Comparison of ENCODE assay signal across 8 mouse cellular contexts in genomic region chr3:86547251-86547791, GRCm38 (mm10). TPM values are rescaled to one million over a fixed set of nuclear protein-coding genes. Genes with fewer than 3 reads are reported as not detected.
DNase-seq lines count a peak whose midpoint lies in the region; ATAC-seq and TF ChIP-seq lines count a peak whose summit lies in the region.

No protein-coding gene starts in this region.

- H3K4me3 ChIP-seq in heart, embryonic 12.5 days = peak overlapping the region; percentile 55
- peak overlapping the region; percentile 74 for H3K4me3 ChIP-seq in G1E (ENCODE audit: low read depth, low read length)
- peak overlapping the region; percentile 55 for H3K4me3 ChIP-seq in embryonic facial prominence, embryonic 14.5 days (ENCODE audit: low read depth, low read length)
- H3K4me3 ChIP-seq in midbrain, embryonic 14.5 days (replicated peaks; ENCODE audit: low read depth, low read length) = peak overlapping the region; percentile 64

- H3K4me1 ChIP-seq in heart, embryonic 12.5 days (replicated peaks) = peaks cover 22% of the 10 kb centered on the region
- H3K4me1 ChIP-seq in G1E (ENCODE audit: insufficient read depth, low read depth, low read length) = peaks cover 27% of the 10 kb centered on the region
- H3K4me1 ChIP-seq in embryonic facial prominence, embryonic 14.5 days (ENCODE audit: control insufficient read depth, insufficient read depth, low read length) = peaks cover 7% of the 10 kb centered on the region; the same call in 1 of the 2 replicates
- peaks cover 14% of the 10 kb centered on the region for H3K4me1 ChIP-seq in midbrain, embryonic 14.5 days (ENCODE audit: control insufficient read depth, insufficient read depth, low read length)

- 0 out of 2 replicates have a peak, but pooled peaks have one; percentile 7 for ATAC-seq in heart, embryonic 12.5 days (ENCODE audit: insufficient number of reproducible peaks, low FRiP score)
- ATAC-seq in G1E (ENCODE audit: extremely low read depth, insufficient number of reproducible peaks, low FRiP score, poor library complexity, severe bottlenecking) = peak; percentile 22
- ATAC-seq in embryonic facial prominence, embryonic 14.5 days (ENCODE audit: low read depth) = no peak
- 0 out of 2 replicates have a peak, but pooled peaks have one; percentile 18 for ATAC-seq in midbrain, embryonic 14.5 days (ENCODE audit: low FRiP score, low TSS enrichment)

- H3K27ac ChIP-seq in heart, embryonic 12.5 days (ENCODE audit: poor library complexity, severe bottlenecking) = peak overlapping the region; percentile 64; the same call in 1 of the 2 replicates
- H3K27ac ChIP-seq in embryonic facial prominence, embryonic 14.5 days (replicated peaks; ENCODE audit: low read depth, low read length) = peak overlapping the region; percentile 99
- peak overlapping the region; percentile 96 for H3K27ac ChIP-seq in midbrain, embryonic 14.5 days (replicated peaks; ENCODE audit: low read depth, low read length)

- no peaks in the 10 kb centered on the region for H3K36me3 ChIP-seq in heart, embryonic 12.5 days
- peaks cover 18% of the 10 kb centered on the region for H3K36me3 ChIP-seq in G1E (replicated peaks)
- no peaks in the 10 kb centered on the region for H3K36me3 ChIP-seq in embryonic facial prominence, embryonic 14.5 days (ENCODE audit: control insufficient read depth, insufficient read depth, low read length)
- H3K36me3 ChIP-seq in midbrain, embryonic 14.5 days (ENCODE audit: control insufficient read depth, insufficient read depth, low read length) = no peaks in the 10 kb centered on the region

- peaks cover 7% of the 10 kb centered on the region for H3K27me3 ChIP-seq in heart, embryonic 12.5 days (replicated peaks)
- H3K27me3 ChIP-seq in G1E (ENCODE audit: insufficient read depth, low read length) = no peaks in the 10 kb centered on the region
- peaks cover 15% of the 10 kb centered on the region; the same call in 1 of the 2 replicates for H3K27me3 ChIP-seq in embryonic facial prominence, embryonic 14.5 days (replicated peaks; ENCODE audit: control insufficient read depth, insufficient read depth, low read length)
- 0 out of 2 replicates have a peak, but pooled peaks cover 5% of the 10 kb centered on the region for H3K27me3 ChIP-seq in midbrain, embryonic 14.5 days (ENCODE audit: control insufficient read depth, insufficient read depth, low read length)

- intact Hi-C loops in heart, postnatal 25 days (cut with DNase I) = no loop called here

- TF ChIP-seq CTCF in G1E (IDR thresholded peaks at IDR 0.05; ENCODE audit: low read depth, low read length) = no peak

- WGBS in heart, embryonic 12.5 days = under 1% methylated on average over 42 of the region's 42 CpGs
- 1% methylated on average over 41 of the region's 42 CpGs for WGBS in embryonic facial prominence, embryonic 14.5 days
- WGBS in midbrain, embryonic 14.5 days = under 1% methylated on average over 42 of the region's 42 CpGs

- DNase-seq in heart, postnatal 25 days (ENCODE audit: low spot score) = no peak
- no peak for DNase-seq in G1E (ENCODE audit: low spot score)
- DNase-seq in embryonic facial prominence, embryonic 14.5 days (ENCODE audit: low spot score) = no peak
- peak; percentile 56 for DNase-seq in induced T-regulatory cell, adult 2 months (ENCODE audit: low read depth)
- DNase-seq in midbrain, embryonic 14.5 days = peak; percentile 69
- no peak for DNase-seq in layer of hippocampus, adult 9-10 months (ENCODE audit: low spot score)
- DNase-seq in right cerebral cortex, postnatal 4 days = no peak

- H3K9me3 ChIP-seq in heart, embryonic 12.5 days (replicated peaks) = no peaks in the 10 kb centered on the region
- H3K9me3 ChIP-seq in G1E (replicated peaks) = peaks cover 6% of the 10 kb centered on the region
- no peaks in the 10 kb centered on the region for H3K9me3 ChIP-seq in embryonic facial prominence, embryonic 14.5 days (ENCODE audit: control insufficient read depth, low read length)
- H3K9me3 ChIP-seq in midbrain, embryonic 14.5 days (ENCODE audit: control insufficient read depth, low read length) = no peaks in the 10 kb centered on the region

- peak overlapping the region; percentile 71 for H3K9ac ChIP-seq in heart, embryonic 12.5 days
- peak overlapping the region; percentile 95 for H3K9ac ChIP-seq in embryonic facial prominence, embryonic 14.5 days (ENCODE audit: low read depth, low read length)
- H3K9ac ChIP-seq in midbrain, embryonic 14.5 days (replicated peaks; ENCODE audit: low read length) = peak overlapping the region; percentile 90

- peak overlapping the region; percentile 87 for H3K4me2 ChIP-seq in heart, embryonic 12.5 days
- H3K4me2 ChIP-seq in embryonic facial prominence, embryonic 14.5 days (ENCODE audit: low read depth, low read length) = peak overlapping the region; percentile 56
- H3K4me2 ChIP-seq in midbrain, embryonic 14.5 days (ENCODE audit: low read length) = peak overlapping the region; percentile 70

RNA-seq across cellular contexts. Expression of gene Mab21l2, which starts 1.1 kb away (rescaled TPM):
- polyA plus RNA-seq in heart, embryonic 12.5 days (2016; fragmentation: Nextera tagmentation; extraction: Ambion mirVana) = 8.5 and 10.1 TPM in 2 replicates
- total RNA-seq in heart, postnatal 25 days (2021) = under 1 TPM in 1 of 2 experiments, not detected in 1; 0.20 TPM
- total RNA-seq in G1E (2014; fragmentation: Nextera tagmentation) = 1.3 and 1.7 TPM in 2 replicates
- 0.05 and 0.12 TPM in 2 replicates for total RNA-seq in G1E (2017)
- 0.33 and 0.43 TPM in 2 replicates for polyA plus RNA-seq in G1E (2012)
- 33.9 and 45.0 TPM in 2 replicates for polyA plus RNA-seq in embryonic facial prominence, embryonic 14.5 days (2014; fragmentation: Nextera tagmentation; extraction: Ambion mirVana)
- 88.5 and 106 TPM in 2 replicates for polyA plus RNA-seq in midbrain, embryonic 14.5 days (2014; fragmentation: Nextera tagmentation; extraction: Ambion mirVana)

Comparison
In these comparisons a context has a peak if more than half of its experiments do, and no peak if none do; other contexts are left out.
1. DNase-seq: peak in induced T-regulatory cell, adult 2 months (single experiment) and midbrain, embryonic 14.5 days (single experiment); none in heart, postnatal 25 days (single experiment), G1E (single experiment), embryonic facial prominence, embryonic 14.5 days (single experiment), layer of hippocampus, adult 9-10 months (single experiment) and right cerebral cortex, postnatal 4 days (single experiment).
2. Peak in every context shown above with its lines, with median percentiles within 50 percentile points of each other: H3K27ac ChIP-seq, H3K4me2 ChIP-seq, H3K4me3 ChIP-seq and H3K9ac ChIP-seq.